Mouse (Mus musculus): ENCODE data around the gene Tmsb4x. TPM values are rescaled to one million over a fixed set of nuclear protein-coding genes. Genes with fewer than 3 reads are reported as not detected.

Gene Tmsb4x
- total and polyA plus RNA-seq, 3 experiments, result 0.87 TPM; not detected in 2

Other genes with a start within 250 kb of the Tmsb4x start
- not detected in 2 replicates for gene Tlr8, start 55.0 kb upstream of the Tmsb4x start, total RNA-seq (2014; fragmentation: Nextera tagmentation)
- 0.11 TPM in 1 of 2 replicates, not detected in the other for gene Tlr8, start 55.0 kb upstream of the Tmsb4x start, total RNA-seq (2017)
- not detected in 2 replicates for gene Tlr8, start 55.0 kb upstream of the Tmsb4x start, polyA plus RNA-seq (2012)
- gene Tlr7, start 121.2 kb upstream of the Tmsb4x start, total RNA-seq (2014; fragmentation: Nextera tagmentation), result not detected in 2 replicates
- not detected in 2 replicates for gene Tlr7, start 121.2 kb upstream of the Tmsb4x start, total RNA-seq (2017)
- gene Tlr7, start 121.2 kb upstream of the Tmsb4x start, polyA plus RNA-seq (2012), result not detected in 2 replicates
- gene Prps2, start 173.4 kb upstream of the Tmsb4x start, total RNA-seq (2014; fragmentation: Nextera tagmentation), result 43.3 and 44.2 TPM in 2 replicates
- 32.6 and 40.4 TPM in 2 replicates for gene Prps2, start 173.4 kb upstream of the Tmsb4x start, total RNA-seq (2017)
- gene Prps2, start 173.4 kb upstream of the Tmsb4x start, polyA plus RNA-seq (2012), result 21.5 and 22.4 TPM in 2 replicates

Data from G1E (cell line).